Mouse (Mus musculus): ENCODE results near the gene B3galt2.

GRCm38 (mm10) chr1:143684849-143685248, 44.4 kb downstream of the B3galt2 start:
- TF ChIP-seq POLR2A (IDR thresholded peaks at IDR 0.05; ENCODE audit: extremely low read depth, insufficient read depth, low read length) (no peak), CTCF (IDR thresholded peaks at IDR 0.05; ENCODE audit: low read depth, low read length) (no peak)

Data from liver, adult 2 months (tissue).